Mouse (Mus musculus): ENCODE data around the gene Kdm8. TPM values are rescaled to one million over a fixed set of nuclear protein-coding genes. Genes with fewer than 3 reads are reported as not detected.

Gene Kdm8
- 0.56 TPM for polyA plus RNA-seq (2014; fragmentation: Illumina TruSeq; extraction: RNeasy Lipid Tissue Mini Kit (QIAGEN cat#74804); ENCODE audit: low read depth, low replicate concordance)

GRCm38 (mm10) chr7:125444464-125445401 lies at the start of gene Kdm8:
Gene Kdm8, plus strand, starts transcription at chr7:125444676.

DNA sequence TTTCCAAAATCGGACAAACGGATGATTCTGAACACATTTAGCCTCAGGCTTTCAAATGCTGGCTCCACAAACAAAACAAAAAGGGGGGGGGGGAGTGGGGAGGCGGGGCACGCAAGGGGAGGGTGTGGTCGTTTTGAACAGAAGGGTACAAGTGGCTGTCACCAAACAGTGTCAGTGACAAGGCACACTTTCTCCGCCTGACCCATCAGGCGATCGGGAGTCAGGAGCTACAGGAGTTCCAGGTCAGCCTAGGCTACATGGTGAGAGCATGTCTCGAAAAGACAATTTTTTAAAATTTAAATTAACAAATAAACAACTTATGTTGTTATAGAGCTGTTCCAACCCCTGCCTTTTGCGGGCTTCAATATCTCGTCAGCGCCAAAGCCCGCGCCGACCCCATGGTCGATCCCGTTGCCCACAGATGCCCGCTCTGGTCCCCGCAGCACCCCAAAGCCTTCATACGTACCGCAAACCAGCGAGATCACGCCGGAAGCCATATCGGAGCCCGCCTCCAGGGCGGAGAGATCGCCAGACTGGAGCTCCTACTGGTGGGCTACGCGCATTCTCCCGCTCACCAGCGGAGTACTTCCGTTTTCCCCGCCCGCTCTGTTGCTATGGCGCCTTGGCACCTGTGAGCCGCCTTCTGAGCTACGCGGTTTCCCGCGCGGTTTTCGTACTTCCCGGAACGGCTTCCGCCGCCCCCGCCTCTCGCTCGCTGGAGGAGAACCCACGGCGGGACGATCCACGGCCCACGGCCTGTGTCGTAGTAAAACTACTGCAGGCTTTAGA lies 46.7 kb downstream of the Kdm8 start, which contains the start of gene Nsmce1:
Gene Nsmce1, minus strand, starts transcription at position 650 of the 789 bp plus-strand sequence.

Other genes starting within 250 kb of the Kdm8 start
- 14.3 TPM for gene Nsmce1, start 46.9 kb downstream of the Kdm8 start, polyA plus RNA-seq (2014; fragmentation: Illumina TruSeq; extraction: RNeasy Lipid Tissue Mini Kit (QIAGEN cat#74804); ENCODE audit: low read depth, low replicate concordance)
- gene Il4ra, start 107.4 kb downstream of the Kdm8 start, polyA plus RNA-seq (2014; fragmentation: Illumina TruSeq; extraction: RNeasy Lipid Tissue Mini Kit (QIAGEN cat#74804); ENCODE audit: low read depth, low replicate concordance), result 2.5 TPM
- gene Il21r, start 158.8 kb downstream of the Kdm8 start, polyA plus RNA-seq (2014; fragmentation: Illumina TruSeq; extraction: RNeasy Lipid Tissue Mini Kit (QIAGEN cat#74804); ENCODE audit: low read depth, low replicate concordance), result 0.19 TPM

All from liver, adult 10 weeks (tissue).